Comparison of ENCODE assay signal across 13 mouse cellular contexts in genomic region chr5:39212550-39212949, GRCm38 (mm10).
DNase-seq lines count a peak whose midpoint lies in the region; ATAC-seq and TF ChIP-seq lines count a peak whose summit lies in the region.
"Had no signal": no experiment of that assay in that cellular context is flagged by ENCODE, and none has a peak within 500 bp of the region (broad histone marks: within the 10 kb centered on the region; RNA-seq: fewer than 3 reads in every experiment).

No protein-coding gene starts in this region.

- peak; percentile 29 for DNase-seq in left cerebral cortex, adult 11 months (ENCODE audit: low spot score)
- no peak for DNase-seq in left cerebral cortex, postnatal 4 days
- DNase-seq in hindbrain, postnatal 0 days (ENCODE audit: low spot score), result peak; percentile 48
- DNase-seq in right cerebral cortex, adult 2 months (ENCODE audit: low spot score in 2 of 2), result no peak
- no peak for DNase-seq in c-Kit-positive CD71-positive TER-119-positive erythroid progenitor cells, embryonic 14.5 days (ENCODE audit: low spot score)
- DNase-seq in gastrocnemius, adult 2 months, result no peak
- DNase-seq: cerebellum, adult 8-10 months; lung, adult 2 months; thymus, postnatal 14 days had no signal

- TF ChIP-seq CTCF in hindbrain, postnatal 0 days (IDR thresholded peaks at IDR 0.05; ENCODE audit: low read depth), result no peak
- TF ChIP-seq CTCF in gastrocnemius, adult 2 months (IDR thresholded peaks at IDR 0.05), result no peak

- ATAC-seq in forebrain, embryonic 13.5 days, result peak; percentile 76; the same call in 1 of the 2 replicates
- peak; percentile 79; the same call in 1 of the 2 replicates for ATAC-seq in hindbrain, postnatal 0 days
- ATAC-seq in neural tube, embryonic 14.5 days (ENCODE audit: low read depth), result peak; percentile 51; the same call in 1 of the 2 replicates
- ATAC-seq: activated CD4-positive, CD25-positive, alpha-beta regulatory T cell, adult 4 months; intestine, embryonic 15.5 days had no signal

- peaks cover 4% of the 10 kb centered on the region for H3K4me1 ChIP-seq in forebrain, embryonic 13.5 days
- no peaks in the 10 kb centered on the region for H3K4me1 ChIP-seq in hindbrain, postnatal 0 days (ENCODE audit: insufficient read depth, low read length)
- H3K4me1 ChIP-seq in neural tube, embryonic 14.5 days (ENCODE audit: control insufficient read depth, insufficient read depth, low read length), result no peaks in the 10 kb centered on the region
- H3K4me1 ChIP-seq: intestine, embryonic 15.5 days had no signal

- H3K36me3 ChIP-seq in forebrain, embryonic 13.5 days (ENCODE audit: poor library complexity, severe bottlenecking), result no peaks in the 10 kb centered on the region
- H3K36me3 ChIP-seq in hindbrain, postnatal 0 days (ENCODE audit: insufficient read depth, low read length), result no peaks in the 10 kb centered on the region
- no peaks in the 10 kb centered on the region for H3K36me3 ChIP-seq in neural tube, embryonic 14.5 days (ENCODE audit: control insufficient read depth, insufficient read depth, low read length)
- H3K36me3 ChIP-seq: intestine, embryonic 15.5 days had no signal

- no peak overlapping the region for H3K4me2 ChIP-seq in forebrain, embryonic 13.5 days
- no peak overlapping the region for H3K4me2 ChIP-seq in hindbrain, postnatal 0 days (ENCODE audit: low read depth, low read length)
- H3K4me2 ChIP-seq in neural tube, embryonic 14.5 days (ENCODE audit: low read depth, low read length), result no peak overlapping the region
- H3K4me2 ChIP-seq: intestine, embryonic 15.5 days had no signal

- intact Hi-C loops in left cerebral cortex, postnatal 4 days (cut with DNase I), result no loop called here
- intact Hi-C loops in gastrocnemius, adult 2 months (cut with DNase I), result no loop called here

- no peak overlapping the region for H3K4me3 ChIP-seq in forebrain, embryonic 13.5 days
- H3K4me3 ChIP-seq in hindbrain, postnatal 0 days (ENCODE audit: low read length), result no peak overlapping the region
- no peak overlapping the region for H3K4me3 ChIP-seq in neural tube, embryonic 14.5 days (ENCODE audit: low read depth, low read length)
- no peak overlapping the region for H3K4me3 ChIP-seq in gastrocnemius, adult 2 months
- H3K4me3 ChIP-seq: intestine, embryonic 15.5 days had no signal

- H3K9me3 ChIP-seq in forebrain, embryonic 13.5 days (replicated peaks), result no peaks in the 10 kb centered on the region
- H3K9me3 ChIP-seq in hindbrain, postnatal 0 days (ENCODE audit: low read length), result no peaks in the 10 kb centered on the region
- H3K9me3 ChIP-seq in neural tube, embryonic 14.5 days (ENCODE audit: control insufficient read depth, low read length), result no peaks in the 10 kb centered on the region
- H3K9me3 ChIP-seq: intestine, embryonic 15.5 days had no signal

- no peak overlapping the region for H3K9ac ChIP-seq in forebrain, embryonic 13.5 days
- no peak overlapping the region for H3K9ac ChIP-seq in hindbrain, postnatal 0 days (replicated peaks; ENCODE audit: low read length)
- no peak overlapping the region for H3K9ac ChIP-seq in neural tube, embryonic 14.5 days (replicated peaks; ENCODE audit: low read depth, low read length)
- H3K9ac ChIP-seq: intestine, embryonic 15.5 days had no signal

- H3K27ac ChIP-seq in forebrain, embryonic 13.5 days, result no peak overlapping the region
- no peak overlapping the region for H3K27ac ChIP-seq in hindbrain, postnatal 0 days
- H3K27ac ChIP-seq in neural tube, embryonic 14.5 days (ENCODE audit: low read depth, low read length), result no peak overlapping the region
- no peak overlapping the region for H3K27ac ChIP-seq in gastrocnemius, adult 2 months
- H3K27ac ChIP-seq: intestine, embryonic 15.5 days had no signal

- H3K27me3 ChIP-seq in forebrain, embryonic 13.5 days, result no peaks in the 10 kb centered on the region
- H3K27me3 ChIP-seq in hindbrain, postnatal 0 days (ENCODE audit: insufficient read depth, low read length), result no peaks in the 10 kb centered on the region
- H3K27me3 ChIP-seq in neural tube, embryonic 14.5 days (ENCODE audit: control insufficient read depth, insufficient read depth, low read length), result no peaks in the 10 kb centered on the region
- H3K27me3 ChIP-seq: intestine, embryonic 15.5 days had no signal

Comparison
In these comparisons a context has a peak if more than half of its experiments do, and no peak if none do; other contexts are left out.
1. DNase-seq: peak in left cerebral cortex, adult 11 months (single experiment) and hindbrain, postnatal 0 days (single experiment); none in left cerebral cortex, postnatal 4 days (single experiment), right cerebral cortex, adult 2 months (0 of 2), c-Kit-positive CD71-positive TER-119-positive erythroid progenitor cells, embryonic 14.5 days (single experiment) and gastrocnemius, adult 2 months (single experiment).
2. Peak in every context shown above with its lines, with median percentiles within 50 percentile points of each other: ATAC-seq.